Mouse (Mus musculus): ENCODE data around the gene Syn3. TPM values are rescaled to one million over a fixed set of nuclear protein-coding genes. Genes with fewer than 3 reads are reported as not detected.

The Syn3 gene
- total RNA-seq, 1 experiment, result 1.5 TPM

DNA sequence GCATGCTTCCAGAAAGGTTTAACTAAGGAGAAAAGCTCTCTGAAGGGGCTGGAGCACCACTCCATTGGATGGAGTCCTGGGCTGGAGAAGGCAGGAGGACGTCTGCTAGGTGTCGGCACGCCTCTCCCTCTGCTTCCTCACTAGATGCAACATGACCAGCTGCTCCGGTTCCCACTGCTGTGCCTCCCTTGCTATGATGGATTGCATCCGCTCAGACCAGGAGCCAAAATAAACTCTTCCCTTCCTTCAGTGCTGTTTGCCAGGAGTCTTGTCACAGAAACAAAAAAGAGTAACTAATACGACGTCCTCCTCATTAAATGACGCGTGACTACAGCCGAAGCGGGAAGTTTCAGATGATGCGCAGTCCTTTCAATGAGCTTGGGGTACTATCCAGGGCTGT lies 129.9 kb downstream of the Syn3 start:
- no peak for TF ChIP-seq MAFK (IDR thresholded peaks at IDR 0.05; ENCODE audit: insufficient read depth, low read depth, low read length)
- no peak for TF ChIP-seq ZNF384 (IDR thresholded peaks at IDR 0.05; ENCODE audit: low read depth, low read length)
- no peak for TF ChIP-seq HCFC1 (IDR thresholded peaks at IDR 0.05; ENCODE audit: borderline replicate concordance, insufficient read depth, low read length)
- in situ Hi-C loops (cut with MboI; ENCODE audit: low sequenced_read_pairs in 2 of 2, unreplicated experiment in 2 of 2), result no loop called here
- no peaks in the 10 kb centered on the region for H3K9me3 ChIP-seq (ENCODE audit: control insufficient read depth, insufficient read depth, low read depth, low read length)
- no peaks in the 10 kb centered on the region for H3K36me3 ChIP-seq (ENCODE audit: control insufficient read depth, insufficient read depth, low read length, poor library complexity, severe bottlenecking)
- no peaks in the 10 kb centered on the region for H3K4me1 ChIP-seq (ENCODE audit: control insufficient read depth in 2 of 2, insufficient read depth in 2 of 2, low read length in 2 of 2, poor library complexity in 1 of 2)
- H3K4me3 ChIP-seq (ENCODE audit: insufficient read depth in 1 of 2, low read depth in 1 of 2, low read length in 2 of 2, poor library complexity in 1 of 2, severe bottlenecking in 1 of 2), result no peak overlapping the region
- DNase-seq (ENCODE audit: low read depth, low spot score), result no peak
- H3K9ac ChIP-seq (ENCODE audit: insufficient read depth, low read depth, low read length, poor library complexity, severe bottlenecking), result no peak overlapping the region
- no peak overlapping the region for H3K27ac ChIP-seq (ENCODE audit: insufficient read depth, low read depth, low read length, poor library complexity, severe bottlenecking)

- no peak overlapping the region for H3K9ac ChIP-seq (ENCODE audit: insufficient read depth, low read depth, low read length, poor library complexity, severe bottlenecking)
- TF ChIP-seq ZNF384 (IDR thresholded peaks at IDR 0.05; ENCODE audit: low read depth, low read length) (no peak), MAFK (IDR thresholded peaks at IDR 0.05; ENCODE audit: insufficient read depth, low read depth, low read length) (no peak), ZC3H11A (IDR thresholded peaks at IDR 0.05; ENCODE audit: borderline replicate concordance, low read depth, low read length) (no peak), HCFC1 (IDR thresholded peaks at IDR 0.05; ENCODE audit: borderline replicate concordance, insufficient read depth, low read length) (no peak), CHD2 (IDR thresholded peaks at IDR 0.05; ENCODE audit: low read depth, low read length) (no peak)
- no peaks in the 10 kb centered on the region for H3K36me3 ChIP-seq (ENCODE audit: control insufficient read depth, insufficient read depth, low read length, poor library complexity, severe bottlenecking)
- H3K27ac ChIP-seq (ENCODE audit: insufficient read depth, low read depth, low read length, poor library complexity, severe bottlenecking), result no peak overlapping the region
- DNase-seq (ENCODE audit: low read depth, low spot score), result no peak
- in situ Hi-C loops (cut with MboI; ENCODE audit: low sequenced_read_pairs in 2 of 2, unreplicated experiment in 2 of 2), result no loop called here
- H3K4me1 ChIP-seq (ENCODE audit: control insufficient read depth in 2 of 2, insufficient read depth in 2 of 2, low read length in 2 of 2, poor library complexity in 1 of 2), result no peaks in the 10 kb centered on the region
- H3K4me3 ChIP-seq (ENCODE audit: insufficient read depth in 1 of 2, low read depth in 1 of 2, low read length in 2 of 2, poor library complexity in 1 of 2, severe bottlenecking in 1 of 2), result no peak overlapping the region
- H3K9me3 ChIP-seq (ENCODE audit: control insufficient read depth, insufficient read depth, low read depth, low read length), result no peaks in the 10 kb centered on the region
These were observed 131.3 kb downstream of the Syn3 start for GRCm38 (mm10) chr10:86367346-86367745.

- Histone ChIP-seq H3K4me3 (ENCODE audit: insufficient read depth in 1 of 2, low read depth in 1 of 2, low read length in 2 of 2, poor library complexity in 1 of 2, severe bottlenecking in 1 of 2) (no peak overlapping the region), H3K27ac (ENCODE audit: insufficient read depth, low read depth, low read length, poor library complexity, severe bottlenecking) (no peak overlapping the region), H3K4me1 (ENCODE audit: control insufficient read depth in 2 of 2, insufficient read depth in 2 of 2, low read length in 2 of 2, poor library complexity in 1 of 2) (no peaks in the 10 kb centered on the region), H3K9ac (ENCODE audit: insufficient read depth, low read depth, low read length, poor library complexity, severe bottlenecking) (no peak overlapping the region), H3K9me3 (ENCODE audit: control insufficient read depth, insufficient read depth, low read depth, low read length) (no peaks in the 10 kb centered on the region), H3K36me3 (ENCODE audit: control insufficient read depth, insufficient read depth, low read length, poor library complexity, severe bottlenecking) (no peaks in the 10 kb centered on the region)
- in situ Hi-C loops (cut with MboI; ENCODE audit: low sequenced_read_pairs in 2 of 2, unreplicated experiment in 2 of 2), result no loop called here
- TF ChIP-seq ZC3H11A (IDR thresholded peaks at IDR 0.05; ENCODE audit: borderline replicate concordance, low read depth, low read length), result no peak
- no peak for TF ChIP-seq ZNF384 (IDR thresholded peaks at IDR 0.05; ENCODE audit: low read depth, low read length)
- TF ChIP-seq CHD2 (IDR thresholded peaks at IDR 0.05; ENCODE audit: low read depth, low read length), result no peak
- TF ChIP-seq HCFC1 (IDR thresholded peaks at IDR 0.05; ENCODE audit: borderline replicate concordance, insufficient read depth, low read length), result no peak
- TF ChIP-seq MAFK (IDR thresholded peaks at IDR 0.05; ENCODE audit: insufficient read depth, low read depth, low read length), result no peak
- no peak for DNase-seq (ENCODE audit: low read depth, low spot score)
These were observed 133.0 kb downstream of the Syn3 start for GRCm38 (mm10) chr10:86365632-86366092.

DNA sequence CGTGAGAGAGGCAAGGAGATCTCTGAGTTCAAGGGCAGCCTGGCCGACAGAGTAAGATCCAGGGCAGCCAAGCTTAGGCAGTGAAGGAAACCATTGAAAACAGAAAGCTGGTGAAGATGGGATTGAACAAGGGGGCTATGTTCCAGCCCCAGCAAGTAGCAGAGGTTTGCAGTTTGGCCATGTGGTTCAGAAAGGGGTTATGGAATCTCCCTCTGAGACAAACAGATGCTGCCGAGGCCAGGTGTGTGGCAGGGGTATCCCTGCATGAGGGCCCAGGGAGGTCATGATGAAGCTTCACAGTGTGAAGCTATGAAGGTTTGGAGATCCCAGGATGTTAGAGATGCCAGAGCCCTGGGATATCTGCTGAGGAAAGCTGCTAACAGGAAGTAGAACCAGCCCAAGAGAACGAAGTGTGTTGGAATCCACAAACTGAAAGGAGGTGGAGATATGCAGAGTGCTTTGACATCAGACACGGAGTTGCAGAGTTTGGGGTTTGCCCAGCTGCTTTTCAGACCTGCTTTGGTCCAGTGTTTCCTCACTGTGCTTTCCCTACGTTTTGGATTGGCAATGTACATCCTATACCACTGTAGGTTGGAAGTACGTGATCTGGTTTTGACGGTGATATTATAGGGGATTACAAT lies 134.9 kb downstream of the Syn3 start:
- no peaks in the 10 kb centered on the region for H3K36me3 ChIP-seq (ENCODE audit: control insufficient read depth, insufficient read depth, low read length, poor library complexity, severe bottlenecking)
- DNase-seq (ENCODE audit: low read depth, low spot score), result no peak
- H3K27ac ChIP-seq (ENCODE audit: insufficient read depth, low read depth, low read length, poor library complexity, severe bottlenecking), result no peak overlapping the region
- H3K4me3 ChIP-seq (ENCODE audit: insufficient read depth in 1 of 2, low read depth in 1 of 2, low read length in 2 of 2, poor library complexity in 1 of 2, severe bottlenecking in 1 of 2), result no peak overlapping the region
- H3K9me3 ChIP-seq (ENCODE audit: control insufficient read depth, insufficient read depth, low read depth, low read length), result no peaks in the 10 kb centered on the region
- H3K4me1 ChIP-seq (ENCODE audit: control insufficient read depth in 2 of 2, insufficient read depth in 2 of 2, low read length in 2 of 2, poor library complexity in 1 of 2), result no peaks in the 10 kb centered on the region
- in situ Hi-C loops (cut with MboI; ENCODE audit: low sequenced_read_pairs in 2 of 2, unreplicated experiment in 2 of 2), result no loop called here
- H3K9ac ChIP-seq (ENCODE audit: insufficient read depth, low read depth, low read length, poor library complexity, severe bottlenecking), result no peak overlapping the region
- TF ChIP-seq ZNF384 (IDR thresholded peaks at IDR 0.05; ENCODE audit: low read depth, low read length) (no peak), HCFC1 (IDR thresholded peaks at IDR 0.05; ENCODE audit: borderline replicate concordance, insufficient read depth, low read length) (no peak), MAFK (IDR thresholded peaks at IDR 0.05; ENCODE audit: insufficient read depth, low read depth, low read length) (no peak), ZC3H11A (IDR thresholded peaks at IDR 0.05; ENCODE audit: borderline replicate concordance, low read depth, low read length) (no peak)

GRCm38 (mm10) chr10:86359699-86360098 lies 139.0 kb downstream of the Syn3 start:
- no peak for DNase-seq (ENCODE audit: low read depth, low spot score)
- Histone ChIP-seq H3K4me1 (ENCODE audit: control insufficient read depth in 2 of 2, insufficient read depth in 2 of 2, low read length in 2 of 2, poor library complexity in 1 of 2) (no peaks in the 10 kb centered on the region), H3K36me3 (ENCODE audit: control insufficient read depth, insufficient read depth, low read length, poor library complexity, severe bottlenecking) (no peaks in the 10 kb centered on the region), H3K9ac (ENCODE audit: insufficient read depth, low read depth, low read length, poor library complexity, severe bottlenecking) (no peak overlapping the region), H3K9me3 (ENCODE audit: control insufficient read depth, insufficient read depth, low read depth, low read length) (no peaks in the 10 kb centered on the region), H3K27ac (ENCODE audit: insufficient read depth, low read depth, low read length, poor library complexity, severe bottlenecking) (no peak overlapping the region), H3K4me3 (ENCODE audit: insufficient read depth in 1 of 2, low read depth in 1 of 2, low read length in 2 of 2, poor library complexity in 1 of 2, severe bottlenecking in 1 of 2) (no peak overlapping the region)
- in situ Hi-C loops (cut with MboI; ENCODE audit: low sequenced_read_pairs in 2 of 2, unreplicated experiment in 2 of 2), result no loop called here
- TF ChIP-seq MAFK (IDR thresholded peaks at IDR 0.05; ENCODE audit: insufficient read depth, low read depth, low read length) (no peak), HCFC1 (IDR thresholded peaks at IDR 0.05; ENCODE audit: borderline replicate concordance, insufficient read depth, low read length) (no peak), ZNF384 (IDR thresholded peaks at IDR 0.05; ENCODE audit: low read depth, low read length) (no peak), ZC3H11A (IDR thresholded peaks at IDR 0.05; ENCODE audit: borderline replicate concordance, low read depth, low read length) (no peak), CHD2 (IDR thresholded peaks at IDR 0.05; ENCODE audit: low read depth, low read length) (no peak)
